Mouse (Mus musculus) right cerebral cortex, adult 18-20 months (tissue): ENCODE results near the gene Esyt3.
A peak's percentile ranks its signal among the peaks of the same experiment; 100 is the strongest.

Experiments
- DNase-seq: peaks from one replicate; pipeline ENCODE4 v3.0.0; 2022; ENCODE audit warnings: mixed read lengths

Gene Esyt3

GRCm38 (mm10) chr9:99353390-99353789 lies 5.0 kb downstream of the Esyt3 start:
- no peak for DNase-seq

DNA sequence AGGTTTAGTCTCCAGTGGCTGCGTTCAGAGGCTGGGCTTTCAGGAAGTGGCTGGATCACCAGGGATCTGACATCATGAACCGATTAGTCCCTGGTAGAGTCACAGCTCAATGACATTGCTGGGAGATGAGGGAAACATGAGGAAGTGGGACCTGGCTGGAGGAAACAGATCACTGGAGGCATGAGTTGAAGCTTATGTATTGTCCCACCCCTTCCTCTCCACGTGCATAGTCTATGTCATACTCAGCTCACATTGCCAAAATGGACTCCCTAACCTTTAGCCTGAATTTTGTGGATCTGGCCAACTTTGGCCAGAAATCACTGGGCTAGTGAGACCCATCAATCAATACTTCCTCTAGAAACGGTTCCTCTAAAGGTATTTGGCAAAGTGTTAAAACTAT lies 5.4 kb downstream of the Esyt3 start:
- DNase-seq = no peak

DNA sequence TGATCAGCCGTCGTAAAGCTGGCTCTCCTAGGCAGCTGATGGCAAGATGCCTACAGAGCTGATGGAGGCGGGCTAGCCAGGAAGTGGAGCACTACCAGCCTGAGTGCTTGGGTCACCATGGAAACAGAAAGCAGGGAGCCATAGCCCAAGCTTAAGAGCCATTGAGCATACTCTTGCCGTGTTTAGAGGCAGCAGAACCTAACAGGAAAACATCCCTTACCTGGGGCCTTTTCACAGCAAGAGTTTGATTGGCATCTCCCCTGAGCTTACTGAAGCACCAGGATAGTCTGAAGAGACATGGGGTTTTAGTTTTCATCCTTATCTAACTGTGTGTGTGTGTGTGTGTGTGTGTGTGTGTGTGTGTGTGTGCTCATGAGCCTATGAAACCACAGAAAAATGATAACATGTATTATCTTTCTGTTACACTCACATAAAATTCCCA lies 13.0 kb downstream of the Esyt3 start:
- peak; percentile 79 for DNase-seq

DNA sequence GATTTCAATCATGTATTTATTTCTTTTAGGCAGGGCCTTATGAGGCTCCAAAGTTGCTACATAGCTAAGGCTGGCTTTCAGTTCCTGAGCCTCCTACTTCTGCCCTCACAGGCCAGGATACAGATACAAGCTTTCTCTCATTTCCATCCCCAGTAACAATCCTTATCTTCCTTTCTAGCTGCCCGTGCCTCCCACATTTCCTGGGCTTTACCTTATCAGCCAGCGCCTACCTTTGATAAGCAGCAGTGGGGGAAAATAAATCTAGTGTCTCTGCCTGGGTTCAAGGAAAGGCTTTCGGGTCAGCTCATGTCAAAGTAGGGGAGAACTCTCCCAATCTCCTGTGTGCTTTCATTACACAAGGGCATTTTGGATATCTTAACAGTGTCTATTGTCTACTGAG lies 16.8 kb downstream of the Esyt3 start:
- DNase-seq = no peak

GRCm38 (mm10) chr9:99340126-99340525 lies 18.2 kb downstream of the Esyt3 start:
- no peak for DNase-seq

- DNase-seq = no peak
Measured at GRCm38 (mm10) chr9:99339182-99339581, 19.2 kb downstream of the Esyt3 start.

GRCm38 (mm10) chr9:99338293-99338692 lies 20.1 kb downstream of the Esyt3 start:
- DNase-seq = no peak

- DNase-seq = no peak
Measured at GRCm38 (mm10) chr9:99336538-99336937, 21.8 kb downstream of the Esyt3 start.

GRCm38 (mm10) chr9:99326881-99327280 lies 31.5 kb downstream of the Esyt3 start:
- no peak for DNase-seq

DNA sequence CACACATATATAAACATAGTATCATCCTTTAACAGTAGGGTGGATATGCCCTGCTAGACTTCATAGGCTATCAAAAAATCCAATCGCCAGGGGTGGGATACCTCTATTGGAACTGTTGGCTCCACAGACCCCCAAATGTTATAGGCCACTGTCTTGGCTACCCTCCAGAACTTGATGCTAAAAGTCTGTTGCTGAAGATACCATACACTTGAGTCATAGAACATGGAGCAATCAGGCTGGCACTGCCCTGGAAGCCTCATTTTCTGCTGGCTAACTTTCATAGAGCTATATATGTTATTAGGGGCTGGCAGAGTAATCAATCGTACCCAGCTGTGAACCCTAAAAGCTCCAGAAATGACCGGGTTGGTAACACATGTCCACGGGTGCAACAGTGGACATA lies 32.4 kb downstream of the Esyt3 start:
- no peak for DNase-seq

GRCm38 (mm10) chr9:99325208-99325929 lies 33.0 kb downstream of the Esyt3 start:
- no peak for DNase-seq

- DNase-seq = no peak
Measured at GRCm38 (mm10) chr9:99320006-99320405, 38.4 kb downstream of the Esyt3 start.

DNA sequence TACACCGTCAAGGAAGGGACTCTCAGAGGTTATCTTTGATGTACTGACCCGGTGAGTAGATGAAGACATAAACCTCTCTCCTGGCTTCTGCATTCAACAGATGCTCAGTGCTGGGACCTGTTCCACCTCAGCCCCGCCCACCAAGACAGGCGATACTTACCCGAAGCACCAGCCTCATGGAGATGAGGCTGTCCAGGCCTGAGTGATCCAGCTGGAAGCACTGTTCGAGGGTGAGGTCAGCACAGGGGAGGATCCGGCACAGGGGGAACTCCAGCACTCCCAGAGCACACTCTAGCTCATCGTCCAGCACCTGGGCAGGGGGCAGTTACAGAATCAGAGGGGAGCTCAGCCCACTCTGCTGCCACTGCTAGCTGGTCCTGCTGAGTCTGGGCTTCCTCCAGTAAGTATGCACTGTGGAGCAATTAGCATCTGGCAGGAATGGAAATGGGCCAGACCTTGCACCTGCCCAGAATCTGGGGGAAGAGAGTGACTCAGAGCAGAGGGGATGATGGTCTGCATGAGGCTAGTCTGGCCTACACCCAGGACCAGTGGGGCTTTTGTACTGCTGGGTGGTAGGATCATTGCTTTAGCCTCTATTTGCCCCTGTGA lies 38.9 kb downstream of the Esyt3 start:
- no peak for DNase-seq

DNA sequence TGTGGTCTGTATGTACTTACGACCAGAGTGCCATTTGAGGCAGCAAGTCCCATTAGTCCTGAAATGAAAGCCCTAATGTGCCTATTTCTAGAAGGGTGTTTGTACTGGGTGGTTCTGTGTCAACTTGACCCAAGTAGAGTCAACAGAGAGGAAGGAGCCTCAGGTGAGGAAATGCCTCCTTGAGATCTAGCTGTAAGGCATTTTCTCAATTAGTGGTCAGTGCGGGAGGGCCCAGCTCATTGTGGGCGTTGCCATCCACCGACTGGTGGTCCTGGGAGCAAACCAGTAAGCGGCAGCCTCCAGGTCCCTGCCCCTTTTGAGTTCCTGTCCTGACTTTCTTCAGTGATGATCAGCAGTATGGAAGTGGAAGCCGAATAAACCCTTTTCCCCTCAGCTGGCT lies 52.1 kb downstream of the Esyt3 start:
- no peak for DNase-seq

- DNase-seq = no peak
Measured at GRCm38 (mm10) chr9:99304296-99304695, 54.1 kb downstream of the Esyt3 start.
